Mouse (Mus musculus) liver, embryonic 14.5 days (tissue): Measurements from ENCODE around the gene Sema6c. TPM values are rescaled to one million over a fixed set of nuclear protein-coding genes. Genes with fewer than 3 reads are reported as not detected.

Experiments
- ATAC-seq: fragments of 200-750 bp; cut with Nextera tagmentation; 2 replicates; pipeline ENCODE4 v1.8.0; 2017; ENCODE audit warnings: moderate number of reproducible peaks, mild to moderate bottlenecking, moderate library complexity; ENCODE audit not compliant: insufficient read depth
- DNase-seq, 3 experiments: peaks; one replicate each; pipeline ENCODE4 v3.0.0-alpha.2; 2012 to 2013; ENCODE audit warnings: low read depth in 3 of 3, low spot score in 3 of 3
- H3K27ac ChIP-seq: fragments of 300-500 bp; sonication (generic); 2 replicates; pipeline ENCODE4 v1.5.1; 2014; ENCODE audit warnings: moderate library complexity, mild to moderate bottlenecking, control low read depth, inconsistent platforms
- H3K27me3 ChIP-seq: fragments of 300-500 bp; sonication (generic); 2 replicates; pipeline ENCODE4 v1.6.1; 2014; ENCODE audit warnings: mild to moderate bottlenecking, low read length, moderate library complexity; ENCODE audit not compliant: control insufficient read depth, insufficient read depth
- H3K36me3 ChIP-seq: fragments of 300-500 bp; sonication (generic); replicated peaks from 2 replicates; pipeline ENCODE4 v1.6.1; 2014; ENCODE audit warnings: low read depth; ENCODE audit not compliant: control insufficient read depth, insufficient read depth
- H3K4me1 ChIP-seq, 2 experiments: fragments of 200-500 bp in 1 of 2; fragments of 300-500 bp in 1 of 2; sonication (generic) in 1 of 2; replicated peaks; 2 replicates each; pipeline ENCODE4 v1.6.1; 2012 to 2014; ENCODE audit warnings: antibody characterized with exemption in 1 of 2, inconsistent platforms in 1 of 2, low read length in 1 of 2; ENCODE audit not compliant: control insufficient read depth in 2 of 2, insufficient read depth in 2 of 2
- H3K4me2 ChIP-seq: fragments of 300-500 bp; sonication (generic); 2 replicates; pipeline ENCODE4 v1.6.1; 2014; ENCODE audit warnings: low read depth, mild to moderate bottlenecking, control low read depth, moderate library complexity
- H3K4me3 ChIP-seq, 2 experiments: fragments of 200-500 bp in 1 of 2; fragments of 300-500 bp in 1 of 2; sonication (generic) in 1 of 2; 2 replicates each; pipeline ENCODE4 v1.5.1; 2012 to 2014; ENCODE audit warnings: low read depth in 2 of 2, low read length in 2 of 2, mild to moderate bottlenecking in 2 of 2, control low read depth in 1 of 2, inconsistent platforms in 1 of 2, moderate library complexity in 1 of 2; ENCODE audit not compliant: insufficient read depth in 1 of 2
- H3K9ac ChIP-seq: fragments of 300-500 bp; sonication (generic); replicated peaks from 2 replicates; pipeline ENCODE4 v1.6.1; 2014; ENCODE audit warnings: mild to moderate bottlenecking, control low read depth, moderate library complexity
- H3K9me3 ChIP-seq: fragments of 300-500 bp; sonication (generic); 2 replicates; pipeline ENCODE4 v1.6.1; 2016; ENCODE audit warnings: low read length, mixed read lengths; ENCODE audit not compliant: control insufficient read depth
- CTCF ChIP-seq: IDR thresholded peaks from 2 replicates; pipeline ENCODE4 v1.5.1; 2016; ENCODE audit warnings: antibody characterized with exemption, low read depth, control low read depth
- EP300 ChIP-seq: IDR thresholded peaks from 2 replicates; pipeline ENCODE4 v1.6.1; 2016; ENCODE audit warnings: antibody characterized with exemption, low read depth
- WGBS: fragments of 180-500 bp; shearing (Covaris S2); extraction: QIAGEN DNeasy Blood & Tissue Kit; methylation state at CpG from one replicate; pipeline ENCODE4 v1.1.7; 2014; ENCODE audit not compliant: insufficient replicate concordance; 5-methylcytosine and 5-hydroxymethylcytosine counted together
- polyA plus RNA-seq, 2 experiments: library from polyadenylated mRNA; depleted of rRNA in 1 of 2; stranded (reverse) in 1 of 2; unstranded in 1 of 2; fragments of >200 nt; fragmentation: Nextera tagmentation in 1 of 2; extraction: Ambion mirVana in 1 of 2; gene quantifications; 2 replicates each; pipeline versions ENCODE4 v1.2.1 to v1.2.3; 2012 to 2014

Sema6c gene
- polyA plus RNA-seq, 2 experiments, result 0.29 to 0.69 TPM

GRCm38 (mm10) chr3:95173256-95173949 lies 13.1 kb downstream of the Sema6c start:
- WGBS, result 4% methylated on average over 58 of the region's 58 CpGs
- ATAC-seq (no peak), DNase-seq (no peak)
- H3K36me3 ChIP-seq, result no peaks in the 10 kb centered on the region
- H3K4me2 ChIP-seq, result peak overlapping the region; percentile 52
- peak overlapping the region in 1 of 2 experiments; percentile 40; a peak in 2 of 4 replicates for H3K4me3 ChIP-seq
- no peak for TF ChIP-seq EP300
- no peak for TF ChIP-seq CTCF
- H3K4me1 ChIP-seq, result no peaks in the 10 kb centered on the region
- no peak overlapping the region for H3K27ac ChIP-seq
- H3K9me3 ChIP-seq, result no peaks in the 10 kb centered on the region
- peaks cover 52% of the 10 kb centered on the region for H3K27me3 ChIP-seq
- H3K9ac ChIP-seq, result no peak overlapping the region

GRCm38 (mm10) chr3:95174011-95174592 lies 13.8 kb downstream of the Sema6c start:
- Histone ChIP-seq H3K9me3 (no peaks in the 10 kb centered on the region), H3K36me3 (no peaks in the 10 kb centered on the region), H3K4me1 (no peaks in the 10 kb centered on the region), H3K4me2 (peak overlapping the region; percentile 52), H3K9ac (no peak overlapping the region), H3K27ac (no peak overlapping the region), H3K4me3 (peak overlapping the region in 1 of 2 experiments; percentile 40; a peak in 2 of 4 replicates), H3K27me3 (peaks cover 52% of the 10 kb centered on the region)
- TF ChIP-seq EP300, result no peak
- peak; percentile 95 for TF ChIP-seq CTCF
- ATAC-seq (0 out of 2 replicates have a peak, but pooled peaks have one; percentile 39), DNase-seq (peak; percentile 47 to 61 (median 52))
- WGBS, result 2% methylated on average over 16 of the region's 16 CpGs

- ATAC-seq, result no peak
- no peak overlapping the region for H3K27ac ChIP-seq
- H3K4me1 ChIP-seq, result no peaks in the 10 kb centered on the region
- H3K4me2 ChIP-seq, result no peak overlapping the region
- TF ChIP-seq CTCF, result no peak
- no peak for TF ChIP-seq EP300
- no peaks in the 10 kb centered on the region for H3K36me3 ChIP-seq
- no peak overlapping the region for H3K4me3 ChIP-seq
- no peak overlapping the region for H3K9ac ChIP-seq
- H3K27me3 ChIP-seq, result peaks cover 36% of the 10 kb centered on the region
- no peak for DNase-seq
- 51% methylated on average over 3 of the region's 3 CpGs for WGBS
- H3K9me3 ChIP-seq, result no peaks in the 10 kb centered on the region
Measured at GRCm38 (mm10) chr3:95176500-95176899, 16.2 kb downstream of the Sema6c start.

- no peak overlapping the region for H3K4me3 ChIP-seq
- WGBS, result 55% methylated on average over 6 of the region's 6 CpGs
- ATAC-seq (no peak), DNase-seq (no peak)
- peaks cover 25% of the 10 kb centered on the region for H3K27me3 ChIP-seq
- H3K9ac ChIP-seq, result no peak overlapping the region
- no peaks in the 10 kb centered on the region for H3K36me3 ChIP-seq
- no peak overlapping the region for H3K4me2 ChIP-seq
- H3K27ac ChIP-seq, result no peak overlapping the region
- H3K9me3 ChIP-seq, result no peaks in the 10 kb centered on the region
- TF ChIP-seq CTCF, result no peak
- no peak for TF ChIP-seq EP300
- no peaks in the 10 kb centered on the region for H3K4me1 ChIP-seq
Measured at GRCm38 (mm10) chr3:95177583-95177982, 17.3 kb downstream of the Sema6c start.

GRCm38 (mm10) chr3:95178948-95179347 lies 18.7 kb downstream of the Sema6c start:
- Histone ChIP-seq H3K27me3 (peaks cover 12% of the 10 kb centered on the region), H3K9ac (no peak overlapping the region), H3K9me3 (no peaks in the 10 kb centered on the region), H3K27ac (no peak overlapping the region), H3K36me3 (peaks cover 1% of the 10 kb centered on the region; the same call in 1 of the 2 replicates), H3K4me1 (no peaks in the 10 kb centered on the region), H3K4me3 (no peak overlapping the region), H3K4me2 (no peak overlapping the region)
- 68% methylated on average over 5 of the region's 5 CpGs for WGBS
- DNase-seq (no peak), ATAC-seq (no peak)
- TF ChIP-seq EP300 (no peak), CTCF (no peak)
